Mouse (Mus musculus): Measurements from ENCODE around the gene Cmtm2b. TPM values are rescaled to one million over a fixed set of nuclear protein-coding genes. Genes with fewer than 3 reads are reported as not detected.

Gene Cmtm2b
- polyA plus RNA-seq, 1 experiment from 2014 or later: not detected

Other genes starting within 250 kb of the Cmtm2b start
- 8.6 and 9.5 TPM in 2 replicates for gene Cdh5, start 220.6 kb upstream of the Cmtm2b start, polyA plus RNA-seq (2015; fragmentation: Nextera tagmentation; extraction: Ambion mirVana)
- gene Bean1, start 151.8 kb upstream of the Cmtm2b start, polyA plus RNA-seq (2015; fragmentation: Nextera tagmentation; extraction: Ambion mirVana): 0.05 and 0.06 TPM in 2 replicates
- 7.1 and 7.6 TPM in 2 replicates for gene Tk2, start 73.7 kb upstream of the Cmtm2b start, polyA plus RNA-seq (2015; fragmentation: Nextera tagmentation; extraction: Ambion mirVana)
- 14.9 and 17.7 TPM in 2 replicates for gene Cklf, start 71.4 kb upstream of the Cmtm2b start, polyA plus RNA-seq (2015; fragmentation: Nextera tagmentation; extraction: Ambion mirVana)
- not detected in 2 replicates for gene Cmtm2a, start 29.0 kb upstream of the Cmtm2b start, polyA plus RNA-seq (2015; fragmentation: Nextera tagmentation; extraction: Ambion mirVana)
- gene Gm45711, start 12.1 kb upstream of the Cmtm2b start, polyA plus RNA-seq (2015; fragmentation: Nextera tagmentation; extraction: Ambion mirVana): not detected in 2 replicates
- not detected in 2 replicates for gene Cmtm1, start 12.1 kb upstream of the Cmtm2b start, polyA plus RNA-seq (2015; fragmentation: Nextera tagmentation; extraction: Ambion mirVana)
- not detected in 2 replicates for gene Gm11020, start 663 bp upstream of the Cmtm2b start, polyA plus RNA-seq (2015; fragmentation: Nextera tagmentation; extraction: Ambion mirVana)
- 17.6 and 18.5 TPM in 2 replicates for gene Cmtm3, start 17.2 kb downstream of the Cmtm2b start, polyA plus RNA-seq (2015; fragmentation: Nextera tagmentation; extraction: Ambion mirVana)
- gene Cmtm4, start 73.6 kb downstream of the Cmtm2b start, polyA plus RNA-seq (2015; fragmentation: Nextera tagmentation; extraction: Ambion mirVana): 0.38 and 0.64 TPM in 2 replicates
- 10.5 and 11.5 TPM in 2 replicates for gene Dync1li2, start 120.8 kb downstream of the Cmtm2b start, polyA plus RNA-seq (2015; fragmentation: Nextera tagmentation; extraction: Ambion mirVana)
- gene Terb1, start 187.7 kb downstream of the Cmtm2b start, polyA plus RNA-seq (2015; fragmentation: Nextera tagmentation; extraction: Ambion mirVana): 0.05 TPM in 1 of 2 replicates, not detected in the other
- gene Nae1, start 212.4 kb downstream of the Cmtm2b start, polyA plus RNA-seq (2015; fragmentation: Nextera tagmentation; extraction: Ambion mirVana): 26.7 and 28.7 TPM in 2 replicates
- 5.0 and 6.1 TPM in 2 replicates for gene Car7, start 212.5 kb downstream of the Cmtm2b start, polyA plus RNA-seq (2015; fragmentation: Nextera tagmentation; extraction: Ambion mirVana)